Mouse (Mus musculus) MEL (cell line): ENCODE measurements at regions not wholly inside any gene's neighbourhood (a gene's known extent, or its start where the extent isn't known, plus 50 kb on each side); places are given as distances from the start of the nearest gene placed in this dataset.

Experiments
- DNase-seq: peaks from one replicate; pipeline ENCODE4 v3.0.0; 2011; ENCODE audit warnings: low read depth, low spot score
- H3K27ac ChIP-seq: 2 replicates; pipeline ENCODE4 v1.5.1; 2012; ENCODE audit warnings: low read depth, mild to moderate bottlenecking, control low read depth, low read length, moderate library complexity; ENCODE audit not compliant: control insufficient read depth
- H3K27me3 ChIP-seq, 2 experiments: fragments of 150-350 bp in 1 of 2; sonication (generic) in 1 of 2; 2 replicates each; pipeline ENCODE4 v1.6.1; 2012; ENCODE audit warnings: low read length in 2 of 2, mild to moderate bottlenecking in 2 of 2, improper control_type of control experiment in 1 of 2, moderate library complexity in 1 of 2; ENCODE audit not compliant: insufficient read depth in 2 of 2, control insufficient read depth in 1 of 2
- H3K36me3 ChIP-seq, 2 experiments: 2 replicates each; pipeline ENCODE4 v1.6.1; 2012 to 2014; ENCODE audit warnings: low read length in 2 of 2, improper control_type of control experiment in 1 of 2, inconsistent platforms in 1 of 2, mild to moderate bottlenecking in 1 of 2; ENCODE audit not compliant: insufficient read depth in 2 of 2, control insufficient read depth in 1 of 2
- H3K4me1 ChIP-seq, 2 experiments: fragments of 150-350 bp in 1 of 2; sonication (generic) in 1 of 2; 2 replicates each; pipeline ENCODE4 v1.6.1; 2012; ENCODE audit warnings: low read length in 2 of 2, improper control_type of control experiment in 1 of 2, mild to moderate bottlenecking in 1 of 2; ENCODE audit not compliant: insufficient read depth in 2 of 2, control insufficient read depth in 1 of 2
- H3K4me3 ChIP-seq, 2 experiments: fragments of 150-350 bp in 1 of 2; sonication (generic) in 1 of 2; 2 replicates each; pipeline ENCODE4 v1.5.1; 2012; ENCODE audit warnings: low read depth in 2 of 2, low read length in 2 of 2, mild to moderate bottlenecking in 2 of 2, moderate library complexity in 2 of 2, control low read depth in 1 of 2, improper control_type of control experiment in 1 of 2; ENCODE audit not compliant: control insufficient read depth in 1 of 2, insufficient read depth in 1 of 2
- H3K79me2 ChIP-seq: 2 replicates; pipeline ENCODE4 v1.6.1; 2012; ENCODE audit warnings: mild to moderate bottlenecking, low read length, moderate library complexity; ENCODE audit not compliant: control insufficient read depth, poor library complexity, insufficient read depth
- H3K9ac ChIP-seq: 2 replicates; pipeline ENCODE4 v1.6.1; 2012; ENCODE audit warnings: low read depth, mild to moderate bottlenecking, control low read depth, low read length, moderate library complexity; ENCODE audit not compliant: control insufficient read depth, poor library complexity, severe bottlenecking
- H3K9me3 ChIP-seq: fragments of 150-350 bp; sonication (generic); replicated peaks from 2 replicates; pipeline ENCODE4 v1.6.1; 2012; ENCODE audit warnings: mild to moderate bottlenecking, low read length, improper control_type of control experiment, moderate library complexity; ENCODE audit not compliant: insufficient read depth
- CHD1 ChIP-seq: IDR thresholded peaks from 2 replicates; pipeline ENCODE4 v1.6.1; 2012; ENCODE audit warnings: low read depth, mild to moderate bottlenecking, inconsistent platforms, low read length, improper control_type of control experiment
- CTCF ChIP-seq, 3 experiments: IDR thresholded peaks in 2 of 3; conservative IDR thresholded peaks in 1 of 3; 2 replicates each; pipeline ENCODE4 v1.5.1; 2011 to 2012; ENCODE audit warnings: low read length in 3 of 3, low read depth in 2 of 3, mild to moderate bottlenecking in 2 of 3, improper control_type of control experiment in 1 of 3, inconsistent platforms in 1 of 3, mixed read lengths in 1 of 3, moderate library complexity in 1 of 3; ENCODE audit not compliant: control insufficient read depth in 1 of 3, insufficient read depth in 1 of 3, poor library complexity in 1 of 3, severe bottlenecking in 1 of 3
- EP300 ChIP-seq, 2 experiments: IDR thresholded peaks; 2 replicates each; pipeline ENCODE4 v1.6.1; 2011; ENCODE audit warnings: improper control_type of control experiment in 2 of 2, low read length in 2 of 2, low read depth in 1 of 2, mild to moderate bottlenecking in 1 of 2
- GABPA ChIP-seq: IDR thresholded peaks from 2 replicates; pipeline ENCODE4 v1.6.1; 2012; ENCODE audit warnings: low read depth, mild to moderate bottlenecking, inconsistent platforms, low read length, improper control_type of control experiment, moderate library complexity
- HCFC1 ChIP-seq: IDR thresholded peaks from 2 replicates; pipeline ENCODE4 v1.6.1; 2012; ENCODE audit warnings: low read depth, mild to moderate bottlenecking, inconsistent platforms, low read length, improper control_type of control experiment, moderate library complexity
- KAT2A ChIP-seq: conservative IDR thresholded peaks from 2 replicates; pipeline ENCODE4 v1.6.1; 2012; ENCODE audit warnings: low read depth, low read length, improper control_type of control experiment, inconsistent platforms
- MAX ChIP-seq: IDR thresholded peaks from 2 replicates; pipeline ENCODE4 v1.6.1; 2011; ENCODE audit warnings: low read length, improper control_type of control experiment
- MYC ChIP-seq: IDR thresholded peaks from 2 replicates; pipeline ENCODE4 v1.6.1; 2011; ENCODE audit warnings: low read depth, mild to moderate bottlenecking, low read length, improper control_type of control experiment, moderate library complexity
- NRF1 ChIP-seq: IDR thresholded peaks from 2 replicates; pipeline ENCODE4 v1.6.1; 2014; ENCODE audit warnings: low read depth, mild to moderate bottlenecking, inconsistent platforms, low read length, improper control_type of control experiment, moderate library complexity; ENCODE audit not compliant: poor library complexity, insufficient read depth, severe bottlenecking
- POLR2AphosphoS5 ChIP-seq: IDR thresholded peaks from 2 replicates; pipeline ENCODE4 v1.6.1; 2012; ENCODE audit warnings: low read depth, borderline replicate concordance, mild to moderate bottlenecking, inconsistent platforms, low read length, moderate library complexity, mixed read lengths
- RAD21 ChIP-seq: IDR thresholded peaks from 2 replicates; pipeline ENCODE4 v1.6.1; 2011; ENCODE audit warnings: mild to moderate bottlenecking, low read depth, low read length, improper control_type of control experiment
- SMC3 ChIP-seq: IDR thresholded peaks from 2 replicates; pipeline ENCODE4 v1.6.1; 2011; ENCODE audit warnings: low read depth, low read length, improper control_type of control experiment
- TAL1 ChIP-seq: IDR thresholded peaks from 2 replicates; pipeline ENCODE4 v1.6.1; 2012; ENCODE audit warnings: mild to moderate bottlenecking, inconsistent platforms, low read length, moderate library complexity, mixed read lengths
- TCF12 ChIP-seq: IDR thresholded peaks from 2 replicates; pipeline ENCODE4 v1.6.1; 2014; ENCODE audit warnings: low read depth, mild to moderate bottlenecking, inconsistent platforms, low read length, improper control_type of control experiment, moderate library complexity
- USF1 ChIP-seq: IDR thresholded peaks from 2 replicates; pipeline ENCODE4 v1.6.1; 2014; ENCODE audit warnings: low read depth, mild to moderate bottlenecking, inconsistent platforms, low read length, improper control_type of control experiment, moderate library complexity
- USF2 ChIP-seq, 2 experiments: IDR thresholded peaks; 2 replicates each; pipeline ENCODE4 v1.6.1; 2011 to 2012; ENCODE audit warnings: improper control_type of control experiment in 2 of 2, low read length in 2 of 2, borderline replicate concordance in 1 of 2, inconsistent platforms in 1 of 2, low read depth in 1 of 2, mild to moderate bottlenecking in 1 of 2; ENCODE audit not compliant: insufficient read depth in 1 of 2
- ZKSCAN1 ChIP-seq: IDR thresholded peaks from 2 replicates; pipeline ENCODE4 v1.6.1; 2012; ENCODE audit warnings: low read depth, mild to moderate bottlenecking, inconsistent platforms, low read length, improper control_type of control experiment, moderate library complexity
- ZMIZ1 ChIP-seq: IDR thresholded peaks from 2 replicates; pipeline ENCODE4 v1.6.1; 2012; ENCODE audit warnings: low read depth, mild to moderate bottlenecking, inconsistent platforms, low read length, improper control_type of control experiment, moderate library complexity
- ZNF384 ChIP-seq: IDR thresholded peaks from 2 replicates; pipeline ENCODE4 v1.6.1; 2012; ENCODE audit warnings: low read depth, mild to moderate bottlenecking, inconsistent platforms, low read length, improper control_type of control experiment

GRCm38 (mm10) chr15:50408985-50409384 lies 3475.7 kb upstream of the Gm7489 start:
- Histone ChIP-seq H3K27me3 (no peaks in the 10 kb centered on the region), H3K36me3 (no peaks in the 10 kb centered on the region), H3K9ac (no peak overlapping the region)
- TF ChIP-seq NRF1 (no peak), RAD21 (peak; percentile 21), POLR2AphosphoS5 (no peak), MYC (no peak), MAX (no peak), TAL1 (no peak), CTCF (IDR thresholded peaks at IDR 0.05 in 2 of 3, conservative IDR thresholded peaks at IDR 0.05 in 1 of 3; ENCODE audit: control insufficient read depth in 1 of 3, insufficient read depth in 1 of 3, low read depth in 2 of 3, low read length in 3 of 3, poor library complexity in 1 of 3, severe bottlenecking in 1 of 3) (peak in 1 of 3 experiments; percentile 9; a peak in 1 of 6 replicates), GABPA (no peak), SMC3 (peak; percentile 27; the same call in 1 of the 2 replicates), USF2 (IDR thresholded peaks at IDR 0.05; ENCODE audit: borderline replicate concordance in 1 of 2, insufficient read depth in 1 of 2, low read depth in 1 of 2, low read length in 2 of 2) (no peak), ZMIZ1 (no peak), KAT2A (no peak), TCF12 (no peak), USF1 (no peak), HCFC1 (no peak), EP300 (IDR thresholded peaks at IDR 0.05; ENCODE audit: low read depth in 1 of 2, low read length in 2 of 2) (no peak), ZKSCAN1 (no peak)
- TF ChIP-seq, all 39 proteins: peak for 3
- Histone ChIP-seq H3K4me3 (no peak overlapping the region), H3K27ac (no peak overlapping the region), H3K9me3 (no peaks in the 10 kb centered on the region), H3K4me1 (no peaks in the 10 kb centered on the region), H3K79me2 (no peaks in the 10 kb centered on the region)
- DNase-seq = peak; percentile 18

GRCm38 (mm10) chr15:50417641-50418040 lies 3467.1 kb upstream of the Gm7489 start:
- TF ChIP-seq CHD1 = no peak
- TF ChIP-seq SMC3 = no peak
- no peak for TF ChIP-seq ZNF384
- no peaks in the 10 kb centered on the region for H3K36me3 ChIP-seq
- H3K9ac ChIP-seq = no peak overlapping the region
- no peaks in the 10 kb centered on the region for H3K9me3 ChIP-seq
- no peaks in the 10 kb centered on the region for H3K79me2 ChIP-seq
- DNase-seq = no peak
- no peaks in the 10 kb centered on the region for H3K27me3 ChIP-seq
- no peak overlapping the region for H3K27ac ChIP-seq
- H3K4me3 ChIP-seq = no peak overlapping the region
- H3K4me1 ChIP-seq = no peaks in the 10 kb centered on the region
